Mouse (Mus musculus) left cerebral cortex, postnatal 10 days (tissue): ENCODE data around the gene Eef1g. TPM values are rescaled to one million over a fixed set of nuclear protein-coding genes. Genes with fewer than 3 reads are reported as not detected.
A peak's percentile ranks its signal among the peaks of the same experiment; 100 is the strongest.

Experiments
- DNase-seq, 2 experiments: peaks; one replicate each; pipeline ENCODE4 v3.0.0; 2021 to 2022; ENCODE audit warnings: low spot score in 2 of 2, mixed read lengths in 1 of 2; ENCODE audit errors: extremely low spot score in 1 of 2
- intact Hi-C: fragments of 180-260 bp; cut with DNase I; formaldehyde crosslinking; loops from one replicate; pipeline ENCODE4 v1.15.1; 2025
- total RNA-seq, 2 experiments: library from RNA; stranded (reverse); gene quantifications; 2 replicates each; pipeline ENCODE4 v1.2.3; 2021

The Eef1g gene
- total RNA-seq, 2 experiments from 2014 or later: 228 to 251 TPM

DNA sequence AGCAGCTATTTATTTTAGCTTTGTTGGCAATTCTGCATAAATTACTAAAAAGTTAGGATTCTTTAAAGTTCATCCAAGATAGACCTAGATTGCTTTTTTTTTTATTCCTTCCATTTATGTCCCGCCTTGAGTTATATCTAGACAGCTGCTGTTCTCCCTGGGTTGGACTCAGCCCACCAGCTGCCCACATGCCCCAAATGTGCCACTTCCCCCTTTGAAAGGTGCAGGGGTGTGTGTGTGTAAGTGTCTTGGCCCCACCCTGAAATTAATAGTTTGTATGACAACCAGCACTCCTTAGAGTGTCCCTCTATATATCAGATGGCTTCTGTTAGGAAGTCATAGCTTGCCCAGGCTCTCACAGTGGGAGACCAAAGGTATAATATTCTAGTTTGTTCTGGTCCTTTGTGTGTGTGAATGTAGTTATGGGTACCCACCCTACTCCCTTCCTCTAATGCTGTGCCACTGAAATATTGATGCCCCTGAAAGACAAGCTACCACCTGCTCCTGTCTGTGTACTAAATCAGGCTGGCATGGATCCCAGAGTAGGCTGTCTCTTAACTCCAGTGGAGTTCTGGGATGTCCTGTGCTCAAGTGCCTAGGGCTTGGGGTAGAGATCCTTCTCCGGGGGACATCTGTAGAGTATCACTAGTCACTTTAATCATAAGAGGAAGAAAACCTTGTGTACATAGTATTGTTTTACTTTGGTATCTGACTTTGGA is 14.8 kb downstream of the Eef1g start:
- no peak for DNase-seq
- intact Hi-C loops: no loop called here

- intact Hi-C loops: no loop called here
Measured at GRCm38 (mm10) chr19:8982303-8983149, 15.7 kb downstream of the Eef1g start.

GRCm38 (mm10) chr19:8983150-8983650 is 16.4 kb downstream of the Eef1g start:
- no peak for DNase-seq
- intact Hi-C loops: no loop called here

More at GRCm38 (mm10) chr19:8982303-8983149, 15.7 kb downstream of the Eef1g start:
- no peak for DNase-seq

DNA sequence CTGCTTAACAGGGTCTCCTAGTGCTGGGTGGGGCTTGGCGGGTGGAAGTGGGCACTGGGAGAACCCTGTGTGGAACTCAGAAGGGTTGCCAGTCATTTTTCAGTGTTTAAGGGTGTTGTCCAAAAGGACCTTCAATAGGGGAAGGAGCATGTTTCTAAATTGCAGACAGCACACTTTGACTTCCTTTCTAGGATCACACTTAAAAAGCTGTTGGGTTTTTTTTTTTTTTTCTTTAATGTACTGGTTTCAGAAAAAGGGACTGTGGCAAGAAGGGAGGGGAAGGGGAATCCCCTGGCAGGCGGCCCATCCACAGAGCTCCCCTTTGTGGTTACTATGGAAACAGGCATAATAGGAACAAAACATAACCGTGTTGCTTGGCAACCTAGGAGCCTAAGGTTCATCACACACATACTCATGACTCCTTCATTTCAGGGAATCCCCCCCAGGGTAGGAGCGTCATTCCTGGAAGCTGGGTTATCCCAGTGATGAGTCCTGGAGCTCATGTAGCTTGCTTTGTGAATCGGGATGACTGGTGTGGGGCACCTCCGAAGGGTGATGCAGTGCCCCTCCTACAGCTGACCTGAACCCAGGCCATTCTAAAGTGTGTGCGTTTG is 17.5 kb downstream of the Eef1g start:
- DNase-seq: peak; percentile 78 to 89
- intact Hi-C loops: no loop called here

DNA sequence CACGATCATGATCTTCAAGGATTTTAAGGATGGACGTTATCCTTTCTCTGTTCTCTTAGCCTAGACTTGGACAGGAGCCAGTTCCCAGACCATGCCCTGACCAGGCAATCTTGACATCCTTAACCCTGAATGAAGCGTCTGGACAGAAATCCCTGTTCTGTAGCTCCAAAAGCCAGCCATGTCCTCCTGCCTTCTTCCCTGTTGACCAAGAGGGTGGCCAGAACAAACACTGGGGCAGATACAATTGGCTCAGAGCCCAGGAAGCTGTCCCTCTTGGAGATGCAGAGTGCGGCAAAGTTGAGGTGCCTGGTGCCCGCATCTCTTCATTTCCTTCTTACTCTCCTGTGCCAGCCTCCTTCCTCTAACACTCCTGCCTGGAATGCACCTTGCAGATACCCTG is 19.1 kb downstream of the Eef1g start:
- intact Hi-C loops: no loop called here
- DNase-seq: no peak

DNA sequence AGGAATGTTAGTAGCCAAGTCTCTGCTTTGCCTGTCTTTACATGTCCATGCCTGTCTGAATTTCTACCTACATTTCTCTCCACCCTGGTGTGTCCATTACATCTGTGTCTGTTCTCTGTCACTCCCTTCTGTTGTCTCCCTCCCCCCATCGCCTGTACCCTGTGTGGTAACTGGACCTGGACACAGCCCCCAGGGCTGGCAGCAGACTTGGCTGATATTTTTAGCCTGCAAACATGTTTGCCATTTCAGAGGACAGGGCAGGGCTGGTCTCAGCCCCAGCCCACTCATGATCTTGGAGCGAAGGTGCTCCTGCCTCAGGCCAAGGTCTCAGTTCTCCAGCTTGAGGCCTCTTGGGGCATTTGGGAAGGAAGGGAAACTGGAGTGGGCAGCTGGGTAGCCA is 21.0 kb downstream of the Eef1g start:
- DNase-seq: no peak
- intact Hi-C loops: no loop called here

- no peak for DNase-seq
- intact Hi-C loops: no loop called here
Measured at GRCm38 (mm10) chr19:8988346-8989065, 21.7 kb downstream of the Eef1g start.

GRCm38 (mm10) chr19:8989066-8989566 is 22.3 kb downstream of the Eef1g start, which contains the start of gene Ahnak:
Gene Ahnak, plus strand, starts transcription at chr19:8989284.
- peak in 1 of 2 experiments; percentile 86 for DNase-seq
- intact Hi-C loops: no loop called here

GRCm38 (mm10) chr19:8989567-8990431 is 23.0 kb downstream of the Eef1g start:
- intact Hi-C loops: loop anchor here (5.0 kb wide), 3 partner anchors 48 to 123 kb away; no protein-coding TSS in a partner anchor
- peak in 1 of 2 experiments; percentile 92 for DNase-seq

DNA sequence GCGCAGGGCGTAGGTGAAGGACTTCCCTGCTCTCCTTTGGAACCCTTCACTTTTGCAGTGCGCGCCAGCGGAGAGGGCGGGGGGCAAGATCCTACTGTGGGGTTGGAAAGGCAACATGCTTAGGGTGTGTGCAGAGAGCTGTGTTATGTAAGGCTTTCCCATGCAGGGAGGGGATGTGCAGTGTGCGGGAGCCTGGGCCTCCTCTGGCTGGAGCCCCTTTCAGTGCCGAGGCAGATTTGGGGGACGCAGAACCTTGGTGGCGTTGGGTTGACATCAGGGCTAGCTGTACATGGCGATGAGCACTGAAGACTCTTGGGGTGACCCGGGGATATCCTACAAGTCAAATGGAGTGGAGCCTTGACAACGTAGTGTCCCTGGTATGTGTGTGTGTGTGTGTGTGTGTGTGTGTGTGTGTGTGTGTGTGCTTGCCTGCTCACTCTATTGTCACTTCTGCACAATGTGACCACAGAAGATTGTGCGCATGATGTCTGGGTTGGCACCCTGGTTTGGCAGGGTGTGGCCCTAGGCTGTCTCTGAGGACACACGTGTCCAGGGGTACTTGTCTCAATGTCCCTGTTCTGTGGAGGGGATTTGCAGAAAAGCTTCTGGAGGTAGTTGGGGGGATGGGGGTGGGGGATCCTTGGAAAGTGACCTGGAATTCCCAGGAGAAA is 23.7 kb downstream of the Eef1g start:
- intact Hi-C loops: loop anchor here (5.0 kb wide), 3 partner anchors 47 to 122 kb away; no protein-coding TSS in a partner anchor
- DNase-seq: no peak

- DNase-seq: no peak
- intact Hi-C loops: loop anchor here (5.0 kb wide), 3 partner anchors 46 to 121 kb away; no protein-coding TSS in a partner anchor
Measured at GRCm38 (mm10) chr19:8991245-8991870, 24.5 kb downstream of the Eef1g start.

DNA sequence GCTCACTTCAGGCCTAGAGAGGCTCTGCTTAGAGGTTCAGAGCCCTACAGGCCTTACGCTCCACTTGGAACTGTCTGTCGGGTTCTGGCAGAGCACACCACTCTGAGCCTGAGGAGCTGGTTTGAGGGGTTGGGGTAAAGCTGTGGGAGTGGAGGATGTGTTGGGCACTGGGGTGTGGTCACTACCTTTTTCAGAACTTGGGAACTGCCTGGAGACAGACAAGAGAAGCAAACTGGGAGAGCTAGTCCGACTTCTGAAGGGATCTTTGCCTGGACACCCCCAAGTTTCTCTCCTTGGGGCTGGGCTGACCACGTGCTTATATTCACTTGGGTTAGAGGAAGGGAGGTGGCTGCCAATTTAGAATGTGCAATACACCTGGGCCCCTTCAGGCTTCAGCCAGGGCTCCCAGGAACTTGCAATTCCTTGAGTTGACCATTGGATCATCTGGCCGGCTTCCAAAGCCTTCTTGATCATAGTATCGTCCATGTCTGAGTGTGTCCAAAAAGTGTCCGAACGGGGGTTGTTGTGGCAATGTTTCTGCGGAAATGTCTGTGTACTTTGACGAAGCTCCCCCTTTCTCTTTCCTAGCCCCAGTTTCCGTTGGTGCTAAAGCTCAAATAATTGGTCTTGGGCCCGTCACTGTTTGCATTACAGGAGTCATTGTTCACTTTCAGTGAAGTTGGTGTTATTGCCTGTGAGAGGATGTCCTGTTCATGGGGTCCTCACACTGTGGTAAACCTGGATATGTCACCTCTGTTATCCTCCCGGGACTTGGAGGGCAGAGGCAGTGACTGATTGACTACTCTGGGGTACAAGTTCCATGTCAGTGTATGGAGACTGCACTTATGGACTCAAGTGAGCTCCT is 25.3 kb downstream of the Eef1g start:
- intact Hi-C loops: loop anchor here (5.0 kb wide), 3 partner anchors 45 to 120 kb away; no protein-coding TSS in a partner anchor
- DNase-seq: peak in 1 of 2 experiments; percentile 69

- DNase-seq: peak in 1 of 2 experiments; percentile 92
- intact Hi-C loops: loop anchor here (5.0 kb wide), 3 partner anchors 44 to 119 kb away; no protein-coding TSS in a partner anchor
Measured at GRCm38 (mm10) chr19:8992769-8993624, 26.2 kb downstream of the Eef1g start.

- intact Hi-C loops: loop anchor here (5.0 kb wide), 3 partner anchors 44 to 119 kb away; no protein-coding TSS in a partner anchor
- DNase-seq: no peak
Measured at GRCm38 (mm10) chr19:8993625-8993912, 26.7 kb downstream of the Eef1g start.
